Comparison of ENCODE assay signal across 9 mouse cellular contexts in the genomic region with DNA sequence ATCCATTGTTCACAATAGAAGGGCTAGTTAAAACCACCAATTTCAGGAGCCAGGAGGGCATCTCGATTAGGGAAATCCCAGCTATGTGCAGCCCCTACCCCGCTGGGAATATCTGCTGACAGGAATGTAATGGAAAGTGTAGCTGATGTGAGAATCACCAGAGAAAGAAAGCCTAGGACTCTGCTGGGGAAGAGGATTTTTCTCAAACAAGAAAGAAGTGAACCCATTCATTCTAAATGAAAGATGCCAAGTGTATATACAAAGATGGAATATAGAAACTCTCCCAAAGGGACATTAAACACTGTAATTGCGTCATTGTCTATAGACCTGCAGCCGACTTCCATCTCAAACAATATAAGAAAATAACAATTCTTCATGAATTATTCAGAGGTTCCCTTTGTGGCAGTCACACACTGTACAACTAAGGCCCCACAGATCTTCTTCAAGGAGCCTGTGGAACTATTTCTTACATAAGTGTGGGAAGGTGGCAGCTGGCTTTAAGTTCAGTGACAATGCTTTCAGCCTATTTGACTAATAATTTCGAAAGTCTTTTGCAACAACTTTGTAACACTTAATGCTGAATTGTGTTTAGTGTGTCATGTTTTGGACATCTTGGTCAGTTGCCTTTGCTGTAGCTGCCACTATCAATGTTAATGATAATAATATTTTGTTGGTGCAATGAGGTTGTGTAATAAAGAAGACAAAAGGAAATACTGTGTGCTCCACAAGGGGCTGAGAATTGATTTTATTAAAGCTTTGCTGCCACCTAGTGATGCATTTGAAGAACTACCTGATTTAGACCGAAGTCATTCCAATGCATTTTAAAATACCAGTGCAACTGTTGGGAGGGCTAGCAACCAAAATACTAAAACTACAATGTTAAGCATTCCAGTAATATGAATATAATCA.
DNase-seq lines count a peak whose midpoint lies in the region; ATAC-seq and TF ChIP-seq lines count a peak whose summit lies in the region.
"Had no signal": no experiment of that assay in that cellular context is flagged by ENCODE, and none has a peak within 500 bp of the region (broad histone marks: within the 10 kb centered on the region; RNA-seq: fewer than 3 reads in every experiment).

No protein-coding gene starts in this region.

- no peaks in the 10 kb centered on the region for H3K4me1 ChIP-seq in heart, embryonic 16.5 days (ENCODE audit: control insufficient read depth, insufficient read depth, low read length)
- peaks cover 0 to 7% of the 10 kb centered on the region in 2 experiments; a peak in 1 of 4 replicates for H3K4me1 ChIP-seq in CH12.LX (ENCODE audit: control insufficient read depth in 1 of 2, insufficient read depth in 2 of 2)

- intact Hi-C loops in heart, postnatal 36 days (cut with DNase I), result loop anchor here (5.0 to 10.0 kb wide), 4 partner anchors 880 to 1457 kb away; a partner anchor contains a TSS

- H3K27ac ChIP-seq in heart, embryonic 16.5 days (ENCODE audit: low read length), result no peak overlapping the region
- no peak overlapping the region for H3K27ac ChIP-seq in CH12.LX (ENCODE audit: insufficient read depth, low read depth)
- H3K27ac ChIP-seq: limb, embryonic 12.5 days had no signal

- no peaks in the 10 kb centered on the region for H3K79me2 ChIP-seq in CH12.LX (replicated peaks; ENCODE audit: control insufficient read depth, extremely low read depth, insufficient read depth, poor library complexity, severe bottlenecking)

- dilution Hi-C loops in CH12.LX (cut with MboI; ENCODE audit: extremely low pct_ligation_motif_present, extremely low pct_unique_long_range_greater_than_20kb, low sequenced_read_pairs), result no loop called here

- H3K9ac ChIP-seq in heart, embryonic 16.5 days (ENCODE audit: low read length), result no peak overlapping the region
- no peak overlapping the region for H3K9ac ChIP-seq in CH12.LX (ENCODE audit: insufficient read depth, low read depth)
- H3K9ac ChIP-seq: limb, embryonic 12.5 days had no signal

- H3K9me3 ChIP-seq in heart, embryonic 16.5 days (replicated peaks; ENCODE audit: control insufficient read depth, low read length), result no peaks in the 10 kb centered on the region
- H3K9me3 ChIP-seq in CH12.LX (replicated peaks; ENCODE audit: low read length), result no peaks in the 10 kb centered on the region
- H3K9me3 ChIP-seq: limb, embryonic 12.5 days had no signal

- no peak overlapping the region for H3K4me3 ChIP-seq in heart, embryonic 16.5 days (ENCODE audit: low read length)
- no peak overlapping the region for H3K4me3 ChIP-seq in CH12.LX (replicated peaks in 1 of 3; ENCODE audit: low read depth in 2 of 3, low read length in 2 of 3, poor library complexity in 1 of 3)
- H3K4me3 ChIP-seq: limb, embryonic 12.5 days had no signal

- peak; percentile 24 to 64; a peak in 3 of 4 replicates for TF ChIP-seq CTCF in CH12.LX (conservative IDR thresholded peaks at IDR 0.05 in 1 of 2, IDR thresholded peaks at IDR 0.05 in 1 of 2; ENCODE audit: low read depth in 2 of 2, low read length in 2 of 2)

- H3K4me2 ChIP-seq in heart, embryonic 16.5 days (ENCODE audit: low read depth, low read length), result peak overlapping the region; percentile 54; the same call in 1 of the 2 replicates
- H3K4me2 ChIP-seq in CH12.LX (ENCODE audit: insufficient read depth, low read depth, poor library complexity, severe bottlenecking), result no peak overlapping the region

- TF ChIP-seq EP300 in CH12.LX (IDR thresholded peaks at IDR 0.05; ENCODE audit: low read length), result no peak

- H3K27me3 ChIP-seq in heart, embryonic 16.5 days (ENCODE audit: control insufficient read depth, insufficient read depth, low read length), result peaks cover 8% of the 10 kb centered on the region; the same call in 1 of the 2 replicates
- no peaks in the 10 kb centered on the region for H3K27me3 ChIP-seq in CH12.LX (replicated peaks)

- TF ChIP-seq POLR2A in CH12.LX (IDR thresholded peaks at IDR 0.05; ENCODE audit: low read depth, low read length), result no peak

- WGBS in heart, embryonic 16.5 days, result 36% methylated on average over 6 of the region's 6 CpGs

- in situ Hi-C loops in CH12.LX (cut with MboI; ENCODE audit: low pct_ligation_motif_present, low pct_unique_long_range_greater_than_20kb, low sequenced_read_pairs), result no loop called here

- TF ChIP-seq RAD21 in CH12.LX (IDR thresholded peaks at IDR 0.05; ENCODE audit: low read depth, low read length), result peak; percentile 68

- no peak for ATAC-seq in heart, embryonic 16.5 days (replicated peaks; ENCODE audit: extremely low read depth, insufficient read depth, low FRiP score)
- ATAC-seq in megakaryocyte progenitor cell, adult 5-6 weeks (replicated peaks; ENCODE audit: poor library complexity), result peak; percentile 85
- no peak for ATAC-seq in inflammation-experienced regulatory T-cells, adult 6 months
- no peak for ATAC-seq in erythroblast, adult 5-6 weeks (replicated peaks; ENCODE audit: low FRiP score, poor library complexity, severe bottlenecking)
- ATAC-seq in activated CD4-positive, CD25-positive, alpha-beta regulatory T cell, adult 4 months, result no peak

- H3K36me3 ChIP-seq in heart, embryonic 16.5 days (ENCODE audit: control insufficient read depth, insufficient read depth), result no peaks in the 10 kb centered on the region
- no peaks in the 10 kb centered on the region for H3K36me3 ChIP-seq in CH12.LX (replicated peaks in 1 of 2; ENCODE audit: control insufficient read depth in 1 of 2, insufficient read depth in 1 of 2, low read length in 1 of 2)
- H3K36me3 ChIP-seq: limb, embryonic 12.5 days had no signal

- no peak for DNase-seq in heart, postnatal 36 days
- DNase-seq in CH12.LX (ENCODE audit: extremely low read depth), result peak; percentile 23
- peak; percentile 66 for DNase-seq in embryo, embryonic 10.5 days (ENCODE audit: low spot score)

TF ChIP-seq in CH12.LX, 34 proteins besides CTCF, POLR2A, EP300 and RAD21:
- TF ChIP-seq KAT2A (IDR thresholded peaks at IDR 0.05; ENCODE audit: insufficient replicate concordance, low read length), result no peak
- TF ChIP-seq SMC3 (IDR thresholded peaks at IDR 0.05; ENCODE audit: low read depth, low read length), result peak; percentile 15; the same call in 1 of the 2 replicates
- no peak for TF ChIP-seq MYC (IDR thresholded peaks at IDR 0.05; ENCODE audit: low read depth, low read length)

Comparison
In these comparisons a context has a peak if more than half of its experiments do, and no peak if none do; other contexts are left out.
1. DNase-seq: peak in CH12.LX (single experiment) and embryo, embryonic 10.5 days (single experiment); none in heart, postnatal 36 days (0 of 2).